Mouse (Mus musculus) liver, adult 2 months (tissue): ENCODE measurements around the gene Vipas39. TPM values are rescaled to one million over a fixed set of nuclear protein-coding genes. Genes with fewer than 3 reads are reported as not detected.

Experiments used
- DNase-seq: peaks from one replicate; pipeline ENCODE4 v3.0.0-alpha.2; 2011; ENCODE audit warnings: low read depth, low spot score; ENCODE audit errors: extremely low read depth
- H3K27ac ChIP-seq: fragments of 200-500 bp; replicated peaks from 2 replicates; pipeline ENCODE4 v1.5.1; 2012; ENCODE audit warnings: low read depth, mild to moderate bottlenecking, control low read depth, inconsistent platforms, low read length; ENCODE audit not compliant: insufficient read depth
- H3K27me3 ChIP-seq: fragments of 200-500 bp; 2 replicates; pipeline ENCODE4 v1.6.1; 2012; ENCODE audit warnings: mild to moderate bottlenecking, moderate library complexity, low read length, inconsistent platforms; ENCODE audit not compliant: control insufficient read depth, insufficient read depth
- H3K36me3 ChIP-seq: fragments of 200-500 bp; 2 replicates; pipeline ENCODE4 v1.6.1; 2012; ENCODE audit warnings: low read length, inconsistent platforms; ENCODE audit not compliant: control insufficient read depth, insufficient read depth
- H3K4me1 ChIP-seq: fragments of 200-500 bp; 2 replicates; pipeline ENCODE4 v1.6.1; 2011; ENCODE audit warnings: low read length; ENCODE audit not compliant: control insufficient read depth, insufficient read depth
- H3K4me3 ChIP-seq: fragments of 200-500 bp; 2 replicates; pipeline ENCODE4 v1.5.1; 2011; ENCODE audit warnings: low read depth, mild to moderate bottlenecking, control low read depth, low read length, moderate library complexity; ENCODE audit not compliant: insufficient read depth
- H3K79me2 ChIP-seq: fragments of 200-500 bp; 2 replicates; pipeline ENCODE4 v1.6.1; 2012; ENCODE audit warnings: inconsistent platforms, mild to moderate bottlenecking, low read length, moderate library complexity; ENCODE audit not compliant: control insufficient read depth, insufficient read depth
- H3K9ac ChIP-seq: fragments of 200-500 bp; 2 replicates; pipeline ENCODE4 v1.6.1; 2012; ENCODE audit warnings: low read depth, mild to moderate bottlenecking, control low read depth, inconsistent platforms, low read length
- CTCF ChIP-seq: fragments of 200-500 bp; IDR thresholded peaks from 2 replicates; pipeline ENCODE4 v1.5.1; 2011; ENCODE audit warnings: low read depth, low read length, control low read depth
- POLR2A ChIP-seq: fragments of 200-500 bp; IDR thresholded peaks from 2 replicates; pipeline ENCODE4 v1.6.1; 2011; ENCODE audit warnings: low read length, control low read depth; ENCODE audit not compliant: insufficient read depth; ENCODE audit errors: extremely low read depth
- WGBS: fragments of 180-500 bp; shearing (Covaris S2); methylation state at CpG from one replicate; pipeline ENCODE4 v1.1.7; 2018; 5-methylcytosine and 5-hydroxymethylcytosine counted together
- polyA plus RNA-seq: library from polyadenylated mRNA; depleted of rRNA; stranded (reverse); fragments of >200 nt; gene quantifications from 2 replicates; pipeline ENCODE4 v1.2.3, GENCODE M21; 2012
- total RNA-seq: library from RNA; depleted of rRNA; stranded (reverse); fragments of >200 nt; gene quantifications from 2 replicates; pipeline ENCODE4 v1.2.3, GENCODE M21; 2014

Vipas39 gene
- total and polyA plus RNA-seq, 2 experiments: 13.3 to 17.4 TPM

- H3K27me3 ChIP-seq: peaks cover 6% of the 10 kb centered on the region; the same call in 1 of the 2 replicates
- DNase-seq: peak; percentile 47
- peak within 1 kb of the TSS; percentile 83 for H3K4me3 ChIP-seq
- no peaks in the 10 kb centered on the region for H3K79me2 ChIP-seq
- TF ChIP-seq CTCF (no peak), POLR2A (no peak)
- no peaks in the 10 kb centered on the region for H3K36me3 ChIP-seq
- H3K27ac ChIP-seq: no peak within 1 kb of the TSS
- H3K9ac ChIP-seq: peak within 1 kb of the TSS; percentile 88
- under 1% methylated on average over 86 of the region's 86 CpGs for WGBS
- H3K4me1 ChIP-seq: peaks cover 7% of the 10 kb centered on the region; the same call in 1 of the 2 replicates
Observed at GRCm38 (mm10) chr12:87299657-87300440, 33.8 kb upstream of the Vipas39 start, which contains the start of gene Ism2. Gene Ism2, minus strand, starts transcription at chr12:87299705.

- peak overlapping the region; percentile 88 for H3K9ac ChIP-seq
- peak overlapping the region; percentile 83 for H3K4me3 ChIP-seq
- H3K79me2 ChIP-seq: no peaks in the 10 kb centered on the region
- no peak for DNase-seq
- 16% methylated on average over 29 of the region's 29 CpGs for WGBS
- TF ChIP-seq POLR2A (no peak), CTCF (no peak)
- H3K4me1 ChIP-seq: peaks cover 7% of the 10 kb centered on the region; the same call in 1 of the 2 replicates
- no peaks in the 10 kb centered on the region for H3K36me3 ChIP-seq
- H3K27me3 ChIP-seq: peaks cover 6% of the 10 kb centered on the region; the same call in 1 of the 2 replicates
- no peak overlapping the region for H3K27ac ChIP-seq
Observed at GRCm38 (mm10) chr12:87299037-87299656, 33.1 kb upstream of the Vipas39 start.

- no peak for DNase-seq
- 84% methylated on average over 6 of the region's 6 CpGs for WGBS
- H3K27me3 ChIP-seq: 0 out of 2 replicates have a peak, but pooled peaks cover under 1% of the 10 kb centered on the region
- H3K79me2 ChIP-seq: no peaks in the 10 kb centered on the region
- H3K9ac ChIP-seq: no peak overlapping the region
- no peaks in the 10 kb centered on the region for H3K4me1 ChIP-seq
- no peak overlapping the region for H3K27ac ChIP-seq
- no peak overlapping the region for H3K4me3 ChIP-seq
- TF ChIP-seq POLR2A (no peak), CTCF (no peak)
- H3K36me3 ChIP-seq: no peaks in the 10 kb centered on the region
Observed at GRCm38 (mm10) chr12:87293934-87294333, 27.9 kb upstream of the Vipas39 start.

GRCm38 (mm10) chr12:87289100-87289499 is 23.0 kb upstream of the Vipas39 start:
- 95% methylated on average over 5 of the region's 5 CpGs for WGBS
- H3K36me3 ChIP-seq: no peaks in the 10 kb centered on the region
- no peak overlapping the region for H3K27ac ChIP-seq
- H3K9ac ChIP-seq: no peak overlapping the region
- no peak overlapping the region for H3K4me3 ChIP-seq
- DNase-seq: no peak
- H3K4me1 ChIP-seq: no peaks in the 10 kb centered on the region
- TF ChIP-seq POLR2A (no peak), CTCF (no peak)
- no peaks in the 10 kb centered on the region for H3K79me2 ChIP-seq
- H3K27me3 ChIP-seq: no peaks in the 10 kb centered on the region

GRCm38 (mm10) chr12:87284726-87285125 is 18.7 kb upstream of the Vipas39 start:
- Histone ChIP-seq H3K4me3 (no peak overlapping the region), H3K4me1 (no peaks in the 10 kb centered on the region), H3K36me3 (no peaks in the 10 kb centered on the region), H3K27ac (no peak overlapping the region), H3K9ac (no peak overlapping the region), H3K27me3 (no peaks in the 10 kb centered on the region), H3K79me2 (no peaks in the 10 kb centered on the region)
- no peak for TF ChIP-seq POLR2A
- no peak for TF ChIP-seq CTCF
- no peak for DNase-seq
- 52% methylated on average over 5 of the region's 5 CpGs for WGBS
